Mouse (Mus musculus): Measurements from ENCODE around the gene Suv39h1.

DNA sequence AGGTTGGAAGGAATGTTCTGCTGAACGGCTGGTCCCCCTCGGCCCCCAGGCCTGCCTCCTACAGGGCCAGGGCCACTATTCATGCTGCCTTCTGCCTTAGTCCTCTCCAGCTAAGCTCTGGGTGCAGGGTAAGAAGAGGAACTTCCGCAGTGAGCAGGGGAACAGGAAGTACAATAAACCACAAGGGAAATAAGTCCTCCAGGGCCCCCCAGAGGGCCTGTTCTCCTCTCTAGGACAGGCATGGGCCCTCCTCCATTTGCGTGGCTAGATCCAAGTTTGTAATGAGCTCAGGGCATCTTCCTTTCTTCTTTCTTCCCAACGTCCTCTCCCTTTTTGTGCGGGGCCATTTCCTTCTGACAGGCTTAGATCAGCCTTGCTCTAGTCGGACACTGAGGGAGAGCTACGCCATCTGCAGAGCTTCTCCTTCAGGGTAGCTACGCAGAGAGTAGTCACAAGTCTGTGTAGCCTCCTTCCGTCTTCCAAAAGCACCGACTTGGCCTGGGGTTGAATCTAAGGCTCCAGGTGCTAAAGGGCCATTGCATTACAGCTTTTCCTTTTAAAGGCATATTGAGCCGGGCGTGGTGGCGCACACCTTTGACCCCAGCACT is 15.9 kb upstream of the Suv39h1 start, which contains the start of gene Was:
- TF ChIP-seq CTCF (IDR thresholded peaks at IDR 0.05; ENCODE audit: low read depth) (no peak), EP300 (IDR thresholded peaks at IDR 0.05; ENCODE audit: low read depth) (no peak)

Measured in liver, embryonic 14.5 days (tissue).